Mouse (Mus musculus) ZHBTc4 (cell line): ENCODE data around the gene Spef2.
"Not testable (repeated sequence)": the region's sequence is repeated elsewhere in the genome, so short reads cannot be mapped to it uniquely, and the experiment has no call there.

ENCODE experiments used
- DNase-seq: peaks from one replicate; pipeline ENCODE4 v3.0.0-alpha.2; 2011; ENCODE audit warnings: low read depth, low spot score

The Spef2 gene

GRCm38 (mm10) chr15:9748359-9749102, at the start of gene Spef2:
Spef2 (minus strand) TSS chr15:9748868.
- DNase-seq, result peak; percentile 94

- DNase-seq, result no peak
These were observed 45.5 kb upstream of the Spef2 start for GRCm38 (mm10) chr15:9794131-9794530.

GRCm38 (mm10) chr15:9788245-9789030, 39.8 kb upstream of the Spef2 start:
- no peak for DNase-seq

- not testable (repeated sequence) for DNase-seq
These were observed 25.8 kb upstream of the Spef2 start for GRCm38 (mm10) chr15:9774222-9775142.

GRCm38 (mm10) chr15:9768184-9768918, 19.7 kb upstream of the Spef2 start:
- no peak for DNase-seq

- DNase-seq, result no peak
These were observed 18.4 kb upstream of the Spef2 start for GRCm38 (mm10) chr15:9767034-9767433.

- no peak for DNase-seq
These were observed 2.3 kb upstream of the Spef2 start for GRCm38 (mm10) chr15:9750966-9751365.

GRCm38 (mm10) chr15:9747410-9748104, 1.1 kb downstream of the Spef2 start:
- DNase-seq, result no peak

GRCm38 (mm10) chr15:9742172-9742571, 6.5 kb downstream of the Spef2 start:
- no peak for DNase-seq

- DNase-seq, result no peak
These were observed 33.9 kb downstream of the Spef2 start for GRCm38 (mm10) chr15:9714574-9715458.

- no peak for DNase-seq
These were observed 35.0 kb downstream of the Spef2 start for GRCm38 (mm10) chr15:9713707-9714106.

- no peak for DNase-seq
These were observed 38.3 kb downstream of the Spef2 start for GRCm38 (mm10) chr15:9710330-9710729.

GRCm38 (mm10) chr15:9705830-9706450, 42.7 kb downstream of the Spef2 start:
- DNase-seq, result no peak

- DNase-seq, result no peak
These were observed 46.8 kb downstream of the Spef2 start for GRCm38 (mm10) chr15:9701845-9702244.

GRCm38 (mm10) chr15:9691721-9692120, 56.9 kb downstream of the Spef2 start:
- no peak for DNase-seq

GRCm38 (mm10) chr15:9690845-9691244, 57.8 kb downstream of the Spef2 start:
- no peak for DNase-seq

- DNase-seq, result no peak
These were observed 58.2 kb downstream of the Spef2 start for GRCm38 (mm10) chr15:9690436-9690835.

- DNase-seq, result no peak
These were observed 65.2 kb downstream of the Spef2 start for GRCm38 (mm10) chr15:9683485-9683884.
